Mouse (Mus musculus): ENCODE measurements around the gene Poldip2. TPM values are rescaled to one million over a fixed set of nuclear protein-coding genes. Genes with fewer than 3 reads are reported as not detected.

The Poldip2 gene
- 188 and 192 TPM in 2 replicates for polyA plus RNA-seq (2015; fragmentation: Nextera tagmentation; extraction: Ambion mirVana)

DNA sequence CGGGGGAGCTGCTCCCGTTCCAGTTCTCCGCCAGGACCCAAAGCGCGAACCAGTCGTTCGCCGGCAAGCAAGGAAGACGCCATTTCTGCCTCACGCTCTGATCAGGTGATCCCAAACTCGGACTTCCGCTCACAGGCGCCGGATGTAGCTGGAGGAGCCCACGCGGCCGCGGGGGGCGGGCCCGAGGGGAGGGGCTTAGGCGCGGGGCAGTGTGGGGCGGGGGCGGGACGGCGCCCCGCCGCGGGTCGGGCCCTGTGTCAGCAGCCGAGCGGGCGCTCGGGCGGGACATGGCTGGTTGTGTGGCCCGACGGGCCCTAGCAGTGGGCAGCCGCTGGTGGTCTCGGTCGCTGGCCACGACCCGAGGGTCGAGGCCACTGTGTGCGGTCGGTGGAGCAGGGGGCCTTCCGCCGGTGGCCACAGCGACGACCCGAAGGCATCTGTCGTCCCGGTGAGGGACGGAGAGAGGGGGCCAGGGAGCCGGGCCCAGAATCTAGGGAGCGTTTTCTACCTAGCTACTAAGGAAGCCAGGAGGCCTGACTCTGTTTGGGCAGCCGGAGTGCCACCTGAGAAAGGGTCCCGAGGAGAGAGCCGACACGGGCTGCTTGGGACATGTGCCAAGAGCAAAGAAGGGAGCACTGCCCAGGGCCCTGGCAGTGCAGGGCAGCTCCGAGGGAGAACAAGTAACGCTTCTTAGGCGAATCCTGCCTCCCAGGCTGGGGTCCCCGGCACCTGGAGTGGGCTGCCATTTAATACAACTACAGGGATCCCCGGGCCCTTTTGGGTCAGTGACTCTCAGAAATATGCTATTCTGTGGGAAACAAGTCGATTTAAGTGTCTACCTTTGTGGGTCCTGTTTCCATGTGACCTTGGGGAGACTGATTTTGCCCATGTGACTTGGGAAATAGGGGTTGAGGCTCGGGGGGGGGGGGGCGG, at the start of gene Poldip2, which contains the start of gene Tmem199:
Gene Poldip2, plus strand, starts transcription at position 169 of the 933 bp plus-strand sequence.
Gene Tmem199, minus strand, starts transcription at position 148 of the 933 bp plus-strand sequence.
- Histone ChIP-seq H3K27me3 (ENCODE audit: insufficient read depth, low read length) (no peaks in the 10 kb centered on the region), H3K27ac (ENCODE audit: low read length) (peak within 1 kb of the TSS; percentile 85), H3K36me3 (ENCODE audit: insufficient read depth, low read length) (peaks cover 47% of the 10 kb centered on the region), H3K4me3 (ENCODE audit: low read length) (peak within 1 kb of the TSS; percentile 81), H3K9me3 (ENCODE audit: low read length) (no peaks in the 10 kb centered on the region), H3K4me1 (ENCODE audit: insufficient read depth, low read length) (peaks cover 18% of the 10 kb centered on the region), H3K4me2 (replicated peaks; ENCODE audit: low read depth, low read length) (peak within 1 kb of the TSS; percentile 58), H3K9ac (replicated peaks; ENCODE audit: low read length) (peak within 1 kb of the TSS; percentile 95)
- WGBS, result under 1% methylated on average over 66 of the region's 67 CpGs
- peak; percentile 97 for ATAC-seq (ENCODE audit: low FRiP score, low TSS enrichment)

DNA sequence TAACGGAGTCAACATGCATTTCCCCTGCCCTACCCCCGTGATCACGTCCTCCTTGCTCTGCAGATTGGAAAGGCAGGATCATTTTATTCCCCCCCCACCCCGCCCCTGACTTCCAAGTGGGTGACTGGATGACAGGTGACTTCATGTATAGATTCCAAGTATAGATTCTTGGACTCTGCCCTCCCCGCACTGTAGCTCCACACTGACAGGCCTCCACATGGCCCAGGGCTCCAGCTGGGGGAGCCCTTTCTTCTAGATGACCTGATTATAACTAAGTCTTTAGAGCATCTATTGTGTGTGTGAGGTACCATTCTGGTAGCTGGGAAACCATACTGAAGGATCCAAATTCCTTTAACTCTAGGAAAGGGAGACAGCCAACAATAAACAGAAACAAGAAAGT, 49.3 kb upstream of the Poldip2 start:
- WGBS, result 82% methylated on average over 5 of the region's 5 CpGs
- Histone ChIP-seq H3K27me3 (ENCODE audit: insufficient read depth, low read length) (no peaks in the 10 kb centered on the region), H3K9me3 (ENCODE audit: low read length) (0 out of 2 replicates have a peak, but pooled peaks cover 6% of the 10 kb centered on the region), H3K4me1 (ENCODE audit: insufficient read depth, low read length) (peaks cover 11% of the 10 kb centered on the region), H3K9ac (replicated peaks; ENCODE audit: low read length) (no peak overlapping the region), H3K4me2 (replicated peaks; ENCODE audit: low read depth, low read length) (no peak overlapping the region), H3K27ac (ENCODE audit: low read length) (no peak overlapping the region), H3K36me3 (ENCODE audit: insufficient read depth, low read length) (no peaks in the 10 kb centered on the region), H3K4me3 (ENCODE audit: low read length) (no peak overlapping the region)
- ATAC-seq (ENCODE audit: low FRiP score, low TSS enrichment), result no peak

- WGBS, result 43% methylated on average over 13 of the region's 13 CpGs
- H3K27ac ChIP-seq (ENCODE audit: low read length), result no peak overlapping the region
These were observed 48.5 kb upstream of the Poldip2 start for GRCm38 (mm10) chr11:78463286-78464036.

DNA sequence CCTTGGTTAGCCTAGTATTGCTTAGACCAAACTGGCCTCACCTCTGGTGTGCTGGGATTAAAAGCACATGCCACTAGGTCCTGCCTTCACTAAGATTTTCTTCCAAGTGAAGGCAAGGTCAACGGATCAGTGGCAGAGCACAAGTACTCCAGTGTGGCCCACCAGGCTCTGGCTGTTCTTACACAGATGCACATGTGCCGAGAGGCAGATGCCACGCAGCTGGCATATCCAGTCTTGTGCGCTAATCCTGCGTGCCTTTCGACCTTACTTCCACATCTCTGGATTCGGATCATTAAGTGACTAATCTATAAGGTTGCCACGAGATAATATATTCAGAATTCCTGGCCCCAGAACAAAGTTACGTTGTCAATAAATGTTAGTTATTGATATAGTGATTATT, 46.9 kb upstream of the Poldip2 start:
- Histone ChIP-seq H3K9me3 (ENCODE audit: low read length) (0 out of 2 replicates have a peak, but pooled peaks cover 6% of the 10 kb centered on the region), H3K4me3 (ENCODE audit: low read length) (peak overlapping the region; percentile 82), H3K4me2 (replicated peaks; ENCODE audit: low read depth, low read length) (peak overlapping the region; percentile 94), H3K27ac (ENCODE audit: low read length) (peak overlapping the region; percentile 97; the same call in 1 of the 2 replicates), H3K27me3 (ENCODE audit: insufficient read depth, low read length) (no peaks in the 10 kb centered on the region), H3K36me3 (ENCODE audit: insufficient read depth, low read length) (no peaks in the 10 kb centered on the region), H3K9ac (replicated peaks; ENCODE audit: low read length) (peak overlapping the region; percentile 91; the same call in 1 of the 2 replicates), H3K4me1 (ENCODE audit: insufficient read depth, low read length) (peaks cover 11% of the 10 kb centered on the region)
- ATAC-seq (ENCODE audit: low FRiP score, low TSS enrichment), result peak; percentile 18; the same call in 1 of the 2 replicates
- 18% methylated on average over 9 of the region's 9 CpGs for WGBS

More at GRCm38 (mm10) chr11:78463286-78464036, 48.5 kb upstream of the Poldip2 start:
- Histone ChIP-seq H3K4me3 (ENCODE audit: low read length) (no peak overlapping the region), H3K9ac (replicated peaks; ENCODE audit: low read length) (no peak overlapping the region), H3K4me1 (ENCODE audit: insufficient read depth, low read length) (peaks cover 11% of the 10 kb centered on the region), H3K27me3 (ENCODE audit: insufficient read depth, low read length) (no peaks in the 10 kb centered on the region), H3K4me2 (replicated peaks; ENCODE audit: low read depth, low read length) (no peak overlapping the region), H3K9me3 (ENCODE audit: low read length) (0 out of 2 replicates have a peak, but pooled peaks cover 6% of the 10 kb centered on the region), H3K36me3 (ENCODE audit: insufficient read depth, low read length) (no peaks in the 10 kb centered on the region)
- ATAC-seq (ENCODE audit: low FRiP score, low TSS enrichment), result no peak

DNA sequence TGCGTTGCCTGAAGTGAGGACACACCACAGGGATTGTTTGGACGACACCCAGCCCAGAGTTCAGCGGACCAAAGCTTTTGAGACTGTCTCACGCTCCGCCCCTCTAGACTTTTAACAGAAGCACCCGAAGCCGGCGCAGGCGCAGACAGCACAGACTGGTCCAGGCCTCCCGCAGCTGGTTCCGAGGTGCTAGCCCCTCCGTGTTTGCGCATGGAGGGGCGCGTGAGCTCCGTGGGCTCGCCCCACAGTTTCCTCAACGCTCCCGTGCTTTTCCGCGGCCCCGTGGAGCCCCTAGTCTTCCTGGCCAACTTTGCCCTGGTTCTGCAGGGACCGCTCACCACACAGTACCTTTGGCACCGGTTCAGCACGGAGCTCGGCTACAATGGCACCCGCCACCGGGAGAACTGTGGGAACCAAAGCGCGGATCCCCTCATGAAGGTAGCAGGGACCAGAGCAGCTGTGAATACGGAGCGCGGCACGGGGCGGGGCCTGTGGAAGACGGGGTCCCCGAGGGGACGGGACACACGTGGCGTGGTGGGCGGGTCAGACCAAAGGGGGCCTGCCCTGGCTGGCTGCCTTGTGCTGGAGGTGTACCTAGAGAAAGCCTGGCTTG, 46.3 kb upstream of the Poldip2 start, which contains the start of gene Slc46a1:
Gene Slc46a1, plus strand, starts transcription at position 130 of the 613 bp plus-strand sequence.
- Histone ChIP-seq H3K36me3 (ENCODE audit: insufficient read depth, low read length) (no peaks in the 10 kb centered on the region), H3K27me3 (ENCODE audit: insufficient read depth, low read length) (no peaks in the 10 kb centered on the region), H3K9ac (replicated peaks; ENCODE audit: low read length) (peak within 1 kb of the TSS; percentile 91), H3K9me3 (ENCODE audit: low read length) (0 out of 2 replicates have a peak, but pooled peaks cover 6% of the 10 kb centered on the region), H3K4me1 (ENCODE audit: insufficient read depth, low read length) (peaks cover 11% of the 10 kb centered on the region), H3K27ac (ENCODE audit: low read length) (peak within 1 kb of the TSS; percentile 97), H3K4me3 (ENCODE audit: low read length) (peak within 1 kb of the TSS; percentile 82), H3K4me2 (replicated peaks; ENCODE audit: low read depth, low read length) (peak within 1 kb of the TSS; percentile 94)
- under 1% methylated on average over 41 of the region's 41 CpGs for WGBS
- ATAC-seq (ENCODE audit: low FRiP score, low TSS enrichment), result peak; percentile 95

- peak overlapping the region; percentile 91 for H3K9ac ChIP-seq (replicated peaks; ENCODE audit: low read length)
- no peaks in the 10 kb centered on the region for H3K36me3 ChIP-seq (ENCODE audit: insufficient read depth, low read length)
- H3K27ac ChIP-seq (ENCODE audit: low read length), result peak overlapping the region; percentile 97
- peak overlapping the region; percentile 82 for H3K4me3 ChIP-seq (ENCODE audit: low read length)
- peak; percentile 47 for ATAC-seq (ENCODE audit: low FRiP score, low TSS enrichment)
- 59% methylated on average over 23 of the region's 23 CpGs for WGBS
- 0 out of 2 replicates have a peak, but pooled peaks cover 6% of the 10 kb centered on the region for H3K9me3 ChIP-seq (ENCODE audit: low read length)
- H3K27me3 ChIP-seq (ENCODE audit: insufficient read depth, low read length), result no peaks in the 10 kb centered on the region
- peaks cover 11% of the 10 kb centered on the region for H3K4me1 ChIP-seq (ENCODE audit: insufficient read depth, low read length)
- H3K4me2 ChIP-seq (replicated peaks; ENCODE audit: low read depth, low read length), result peak overlapping the region; percentile 94
These were observed 45.6 kb upstream of the Poldip2 start for GRCm38 (mm10) chr11:78466242-78466912.

DNA sequence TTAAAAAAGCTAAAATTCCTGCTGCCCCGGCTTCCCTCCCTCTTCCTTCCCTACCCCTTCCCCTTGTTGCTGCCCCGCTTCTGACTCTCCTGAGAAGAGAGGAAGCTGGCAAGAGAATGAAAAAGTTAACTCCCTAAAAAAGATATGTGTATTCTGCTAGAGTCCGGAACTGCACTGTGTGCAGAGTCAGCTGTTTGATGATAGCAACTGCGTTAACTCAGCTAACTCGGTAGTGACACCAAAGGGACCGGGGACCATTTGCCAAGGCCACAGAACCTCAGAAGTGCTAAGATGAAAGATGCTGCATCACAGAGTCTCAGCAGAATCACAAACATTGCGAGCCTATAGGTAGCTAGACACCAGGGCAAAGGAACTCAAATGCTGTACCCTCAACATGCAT, 44.5 kb upstream of the Poldip2 start:
- 76% methylated on average over 7 of the region's 7 CpGs for WGBS
- ATAC-seq (ENCODE audit: low FRiP score, low TSS enrichment), result no peak
- no peaks in the 10 kb centered on the region for H3K27me3 ChIP-seq (ENCODE audit: insufficient read depth, low read length)

GRCm38 (mm10) chr11:78467932-78468331, 44.1 kb upstream of the Poldip2 start:
- no peak overlapping the region for H3K4me3 ChIP-seq (ENCODE audit: low read length)
- H3K9me3 ChIP-seq (ENCODE audit: low read length), result no peaks in the 10 kb centered on the region
- H3K27me3 ChIP-seq (ENCODE audit: insufficient read depth, low read length), result no peaks in the 10 kb centered on the region
- no peak for ATAC-seq (ENCODE audit: low FRiP score, low TSS enrichment)
- H3K4me1 ChIP-seq (ENCODE audit: insufficient read depth, low read length), result peaks cover 14% of the 10 kb centered on the region
- 52% methylated on average over 3 of the region's 3 CpGs for WGBS
- H3K27ac ChIP-seq (ENCODE audit: low read length), result no peak overlapping the region
- H3K36me3 ChIP-seq (ENCODE audit: insufficient read depth, low read length), result no peaks in the 10 kb centered on the region
- H3K4me2 ChIP-seq (replicated peaks; ENCODE audit: low read depth, low read length), result no peak overlapping the region
- no peak overlapping the region for H3K9ac ChIP-seq (replicated peaks; ENCODE audit: low read length)

More for the DNA sequence above, 44.5 kb upstream of the Poldip2 start:
- Histone ChIP-seq H3K27ac (ENCODE audit: low read length) (no peak overlapping the region), H3K4me3 (ENCODE audit: low read length) (no peak overlapping the region), H3K9me3 (ENCODE audit: low read length) (no peaks in the 10 kb centered on the region), H3K9ac (replicated peaks; ENCODE audit: low read length) (no peak overlapping the region), H3K4me1 (ENCODE audit: insufficient read depth, low read length) (peaks cover 13% of the 10 kb centered on the region), H3K4me2 (replicated peaks; ENCODE audit: low read depth, low read length) (no peak overlapping the region), H3K36me3 (ENCODE audit: insufficient read depth, low read length) (no peaks in the 10 kb centered on the region)

Data from kidney, embryonic 16.5 days (tissue).